27 mouse cellular contexts compared by ENCODE assay signal in the genomic region with DNA sequence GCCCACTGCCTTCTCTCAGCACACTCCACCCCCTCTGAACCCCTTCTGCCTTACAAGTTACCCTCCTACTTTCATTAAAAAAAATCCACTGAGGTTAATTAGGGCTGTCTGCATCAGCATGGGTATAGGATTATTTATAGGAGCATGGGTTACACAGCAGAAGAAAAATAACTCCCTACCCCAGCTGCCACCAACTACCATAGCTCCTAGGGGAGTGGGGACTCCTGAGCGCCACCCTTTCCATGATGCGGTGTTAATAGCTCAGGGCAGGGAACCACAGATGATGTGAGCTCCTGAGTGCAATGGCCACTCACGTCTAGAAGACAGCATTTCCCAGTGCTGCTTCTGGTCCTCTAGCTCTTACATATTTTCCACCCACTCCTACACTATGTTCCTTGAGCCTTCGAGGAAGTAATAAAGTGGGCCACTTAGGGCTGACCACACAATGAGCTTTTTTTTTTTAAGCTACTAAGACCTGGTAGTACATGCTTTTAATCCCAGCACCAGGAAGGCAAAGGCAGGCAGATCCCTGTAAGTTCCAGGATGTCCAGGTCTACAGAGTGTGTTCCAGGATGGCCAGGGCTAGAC. TPM values are rescaled to one million over a fixed set of nuclear protein-coding genes. Genes with fewer than 3 reads are reported as not detected.
DNase-seq lines count a peak whose midpoint lies in the region; ATAC-seq and TF ChIP-seq lines count a peak whose summit lies in the region.
"Had no signal": no experiment of that assay in that cellular context is flagged by ENCODE, and none has a peak within 500 bp of the region (broad histone marks: within the 10 kb centered on the region; RNA-seq: fewer than 3 reads in every experiment).

No protein-coding gene starts in this region.

- intact Hi-C loops in heart, adult 2 months (cut with DNase I): no loop called here

- TF ChIP-seq CTCF in heart, adult 2 months (IDR thresholded peaks at IDR 0.05): no peak
- no peak for TF ChIP-seq CTCF in lung, embryonic 14.5 days (IDR thresholded peaks at IDR 0.05; ENCODE audit: low read depth)

- DNase-seq in heart, adult 2 months: no peak
- no peak for DNase-seq in heart, adult 9 months (ENCODE audit: low spot score in 2 of 2)
- no peak for DNase-seq in kidney, adult 8-10 months
- DNase-seq in lung, embryonic 14.5 days: no peak
- no peak for DNase-seq in lung, postnatal 14 days
- DNase-seq: adrenal gland, postnatal 36 days; cerebellum, adult 11 months; cerebellum, adult 9-11 months; kidney, postnatal 36 days; layer of hippocampus, postnatal 36 days; right cerebral cortex, postnatal 14 days; thymus, adult 2 months had no signal

- no peak overlapping the region for H3K4me3 ChIP-seq in heart, adult 2 months
- no peak overlapping the region for H3K4me3 ChIP-seq in kidney, embryonic 15.5 days (replicated peaks)
- H3K4me3 ChIP-seq in lung, embryonic 14.5 days (ENCODE audit: low read depth, low read length): no peak overlapping the region
- H3K4me3 ChIP-seq in embryonic facial prominence, embryonic 15.5 days (replicated peaks): no peak overlapping the region
- H3K4me3 ChIP-seq: erythroblast, embryonic 14.5 days; forebrain, embryonic 12.5 days; limb, embryonic 13.5 days; liver, embryonic 15.5 days; midbrain, embryonic 13.5 days; neural tube, embryonic 12.5 days had no signal

- 62% methylated on average over 4 of the region's 4 CpGs for WGBS in heart, adult 2 months
- 38% methylated on average over 4 of the region's 4 CpGs for WGBS in kidney, embryonic 15.5 days
- WGBS in lung, embryonic 14.5 days: 64% methylated on average over 4 of the region's 4 CpGs
- WGBS in embryonic facial prominence, embryonic 15.5 days: 77% methylated on average over 4 of the region's 4 CpGs

- TF ChIP-seq EP300 in heart, adult 2 months (IDR thresholded peaks at IDR 0.05; ENCODE audit: insufficient read depth, low read depth, low read length): no peak

- H3K9ac ChIP-seq in heart, adult 2 months (ENCODE audit: low read depth, low read length): no peak overlapping the region
- no peak overlapping the region for H3K9ac ChIP-seq in kidney, embryonic 15.5 days
- H3K9ac ChIP-seq in lung, embryonic 14.5 days: no peak overlapping the region
- H3K9ac ChIP-seq in embryonic facial prominence, embryonic 15.5 days: no peak overlapping the region
- H3K9ac ChIP-seq: forebrain, embryonic 12.5 days; limb, embryonic 13.5 days; liver, embryonic 15.5 days; midbrain, embryonic 13.5 days; neural tube, embryonic 12.5 days had no signal

- H3K9me3 ChIP-seq in kidney, embryonic 15.5 days (replicated peaks): no peaks in the 10 kb centered on the region
- H3K9me3 ChIP-seq in lung, embryonic 14.5 days (ENCODE audit: low read depth, low read length): no peaks in the 10 kb centered on the region
- no peaks in the 10 kb centered on the region for H3K9me3 ChIP-seq in embryonic facial prominence, embryonic 15.5 days (replicated peaks)
- H3K9me3 ChIP-seq: forebrain, embryonic 12.5 days; liver, embryonic 15.5 days; midbrain, embryonic 13.5 days; neural tube, embryonic 12.5 days had no signal

- ATAC-seq in kidney, embryonic 15.5 days (replicated peaks; ENCODE audit: low FRiP score): no peak; the same call in 1 of the 2 replicates
- ATAC-seq in lung, embryonic 14.5 days (ENCODE audit: insufficient read depth): no peak
- peak; percentile 64; the same call in 1 of the 2 replicates for ATAC-seq in embryonic facial prominence, embryonic 15.5 days (ENCODE audit: insufficient number of reproducible peaks, low FRiP score, low TSS enrichment, low read depth)
- no peak for ATAC-seq in activated CD4-positive, CD25-positive, alpha-beta regulatory T cell, adult 4 months
- ATAC-seq: CD4-positive, CD25-positive, alpha-beta regulatory T cell, adult 4 months; hindbrain, postnatal 0 days; intestine, embryonic 16.5 days; midbrain, embryonic 13.5 days had no signal

- TF ChIP-seq POLR2A in heart, adult 2 months (IDR thresholded peaks at IDR 0.05; ENCODE audit: insufficient read depth, low read depth, low read length): no peak

- H3K27ac ChIP-seq in heart, adult 2 months: peak overlapping the region; percentile 26; the same call in 1 of the 2 replicates
- peak overlapping the region; percentile 73 for H3K27ac ChIP-seq in kidney, embryonic 15.5 days
- H3K27ac ChIP-seq in lung, embryonic 14.5 days (ENCODE audit: low read depth): peak overlapping the region; percentile 96
- no peak overlapping the region for H3K27ac ChIP-seq in embryonic facial prominence, embryonic 15.5 days (replicated peaks)
- H3K27ac ChIP-seq: forebrain, embryonic 12.5 days; hindbrain, postnatal 0 days; limb, embryonic 13.5 days; midbrain, embryonic 13.5 days; neural tube, embryonic 12.5 days; stomach, postnatal 0 days had no signal

- H3K4me1 ChIP-seq in heart, adult 2 months (ENCODE audit: control insufficient read depth, insufficient read depth, low read length): peaks cover 33% of the 10 kb centered on the region
- H3K4me1 ChIP-seq in kidney, embryonic 15.5 days: peaks cover 36% of the 10 kb centered on the region
- peaks cover 42% of the 10 kb centered on the region for H3K4me1 ChIP-seq in lung, embryonic 14.5 days (ENCODE audit: insufficient read depth)
- H3K4me1 ChIP-seq in embryonic facial prominence, embryonic 15.5 days: peaks cover 24% of the 10 kb centered on the region

- H3K4me2 ChIP-seq in kidney, embryonic 15.5 days: no peak overlapping the region
- H3K4me2 ChIP-seq in lung, embryonic 14.5 days: no peak overlapping the region
- H3K4me2 ChIP-seq in embryonic facial prominence, embryonic 15.5 days (replicated peaks): no peak overlapping the region
- H3K4me2 ChIP-seq: forebrain, embryonic 12.5 days; heart, embryonic 11.5 days; limb, embryonic 13.5 days; liver, embryonic 15.5 days; midbrain, embryonic 13.5 days; neural tube, embryonic 12.5 days had no signal

- H3K27me3 ChIP-seq in heart, adult 2 months (ENCODE audit: control insufficient read depth, insufficient read depth, low read length): no peaks in the 10 kb centered on the region
- no peaks in the 10 kb centered on the region for H3K27me3 ChIP-seq in kidney, embryonic 15.5 days
- H3K27me3 ChIP-seq in lung, embryonic 14.5 days (ENCODE audit: insufficient read depth, low read length): no peaks in the 10 kb centered on the region
- H3K27me3 ChIP-seq in embryonic facial prominence, embryonic 15.5 days: no peaks in the 10 kb centered on the region
- H3K27me3 ChIP-seq: forebrain, embryonic 12.5 days; limb, embryonic 13.5 days; liver, embryonic 15.5 days; midbrain, embryonic 13.5 days; neural tube, embryonic 12.5 days had no signal

- peaks cover 35% of the 10 kb centered on the region for H3K36me3 ChIP-seq in heart, adult 2 months (ENCODE audit: control insufficient read depth, insufficient read depth, low read length)
- H3K36me3 ChIP-seq in kidney, embryonic 15.5 days: peaks cover 7% of the 10 kb centered on the region; the same call in 1 of the 2 replicates
- H3K36me3 ChIP-seq in lung, embryonic 14.5 days (ENCODE audit: insufficient read depth): peaks cover 7% of the 10 kb centered on the region; the same call in 1 of the 2 replicates
- H3K36me3 ChIP-seq in embryonic facial prominence, embryonic 15.5 days: peaks cover 9% of the 10 kb centered on the region; the same call in 1 of the 2 replicates
- H3K36me3 ChIP-seq: liver, embryonic 15.5 days; midbrain, embryonic 13.5 days; neural tube, embryonic 12.5 days had no signal

- H3K79me2 ChIP-seq in heart, adult 2 months (replicated peaks; ENCODE audit: control insufficient read depth, insufficient read depth, low read length): peaks cover 5% of the 10 kb centered on the region; the same call in 1 of the 2 replicates

RNA-seq across cellular contexts. Expression of a gene that starts 44.9 kb away (rescaled TPM):
- total RNA-seq in heart, adult 2 months (2021): 100 to 1,000 TPM; 102 to 105 TPM
- polyA plus RNA-seq in heart, adult 2 months (2012; rRNA removed): 136 and 167 TPM in 2 replicates
- polyA plus RNA-seq in kidney, embryonic 15.5 days (2015; fragmentation: Nextera tagmentation; extraction: Ambion mirVana): 135 and 148 TPM in 2 replicates
- polyA plus RNA-seq in lung, embryonic 14.5 days (2014; fragmentation: Nextera tagmentation; extraction: Ambion mirVana): 157 and 166 TPM in 2 replicates
- 140 and 145 TPM in 2 replicates for polyA plus RNA-seq in embryonic facial prominence, embryonic 15.5 days (2015; fragmentation: Nextera tagmentation; extraction: Ambion mirVana)
- polyA plus RNA-seq in activated CD4-positive, CD25-positive, alpha-beta regulatory T cell, adult 4 months (2017; shearing (Covaris generic)): 100 to 1,000 TPM; 252 to 318 TPM

RNA-seq across cellular contexts. Expression of a gene that starts 55.9 kb away (rescaled TPM):
- total RNA-seq in heart, adult 2 months (2021): under 1 TPM in 1 of 2 experiments, not detected in 1; 0.21 TPM
- 0.14 and 0.15 TPM in 2 replicates for polyA plus RNA-seq in heart, adult 2 months (2012; rRNA removed)
- 0.03 TPM in 1 of 2 replicates, not detected in the other for polyA plus RNA-seq in kidney, embryonic 15.5 days (2015; fragmentation: Nextera tagmentation; extraction: Ambion mirVana)
- 0.04 and 0.05 TPM in 2 replicates for polyA plus RNA-seq in lung, embryonic 14.5 days (2014; fragmentation: Nextera tagmentation; extraction: Ambion mirVana)
- 3.9 and 5.6 TPM in 2 replicates for polyA plus RNA-seq in embryonic facial prominence, embryonic 15.5 days (2015; fragmentation: Nextera tagmentation; extraction: Ambion mirVana)
- polyA plus RNA-seq in activated CD4-positive, CD25-positive, alpha-beta regulatory T cell, adult 4 months (2017; shearing (Covaris generic)): not detected
- total RNA-seq: megakaryocyte, adult 5-6 weeks had no signal
- polyA plus RNA-seq: CD4-positive, CD25-positive, alpha-beta regulatory T cell, adult 4 months; erythroblast, embryonic 14.5 days; liver, embryonic 15.5 days had no signal
